Mouse (Mus musculus) skeletal muscle tissue, adult 2 months (tissue): ENCODE measurements at regions not wholly inside any gene's neighbourhood (a gene's known extent, or its start where the extent isn't known, plus 50 kb on each side); places are given as distances from the start of the nearest gene placed in this dataset.

Source experiments
- DNase-seq: peaks from one replicate; pipeline ENCODE4 v3.0.0-alpha.2; 2012; ENCODE audit warnings: low read depth, low spot score

GRCm38 (mm10) chr9:122064937-122065673, 52.0 kb upstream of the Snrk start:
- peak; percentile 61 for DNase-seq

DNA sequence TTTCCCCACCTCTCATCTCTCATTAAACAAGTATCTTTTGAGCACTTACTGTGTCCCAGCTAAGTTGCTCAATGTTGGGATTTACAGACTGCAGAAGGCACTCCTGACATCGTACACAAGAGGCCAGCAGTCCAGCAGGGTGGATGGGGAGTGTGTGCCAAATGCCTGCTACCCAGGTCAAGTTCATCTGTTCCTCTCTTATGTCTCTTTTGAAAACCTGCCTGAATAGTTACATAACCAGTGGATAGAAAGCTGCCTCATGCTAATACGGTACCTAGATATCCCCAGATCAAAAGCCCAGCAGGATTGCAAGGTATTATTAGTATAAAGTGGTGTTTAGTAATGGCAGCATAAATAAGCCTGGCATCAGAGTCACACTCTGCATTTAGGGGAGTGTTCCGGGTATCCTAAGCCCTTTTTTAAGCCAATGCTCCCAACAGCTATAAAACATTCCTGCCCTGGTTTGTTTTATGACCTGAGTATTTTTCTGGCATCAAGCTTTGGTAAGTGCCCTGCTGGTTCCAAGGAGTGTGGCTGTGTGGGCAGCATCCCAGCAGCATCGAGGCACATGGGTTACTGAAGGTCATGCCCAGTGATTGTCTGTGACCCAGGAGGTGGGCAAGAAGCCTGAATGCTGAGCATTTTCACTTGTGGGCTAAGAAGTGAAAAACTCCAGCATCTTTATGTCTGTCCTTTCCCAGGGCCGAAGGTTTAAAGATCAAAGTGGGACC, 59.1 kb upstream of the Pomgnt2 start:
- DNase-seq, result peak; percentile 90

DNA sequence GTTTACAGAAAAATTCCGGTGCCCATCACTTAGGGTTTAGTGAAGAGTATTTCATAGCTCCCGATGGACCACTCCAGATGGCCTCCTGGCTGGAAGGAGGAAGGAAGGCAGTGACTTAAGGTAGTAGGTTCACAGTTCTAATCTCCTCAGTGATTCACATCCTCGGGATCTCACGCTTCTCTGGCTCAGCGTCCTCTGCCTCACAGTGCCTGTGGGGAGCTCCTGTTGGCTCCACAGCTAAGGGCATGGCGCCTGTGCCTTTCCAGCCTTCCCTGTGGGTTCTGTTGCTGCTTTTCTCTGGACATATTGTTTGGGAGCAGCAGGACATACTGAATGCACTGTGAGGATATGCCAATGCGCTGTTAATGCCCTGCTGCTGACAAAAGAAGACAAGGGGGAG, 54.8 kb upstream of the Pomgnt2 start:
- DNase-seq, result no peak

DNA sequence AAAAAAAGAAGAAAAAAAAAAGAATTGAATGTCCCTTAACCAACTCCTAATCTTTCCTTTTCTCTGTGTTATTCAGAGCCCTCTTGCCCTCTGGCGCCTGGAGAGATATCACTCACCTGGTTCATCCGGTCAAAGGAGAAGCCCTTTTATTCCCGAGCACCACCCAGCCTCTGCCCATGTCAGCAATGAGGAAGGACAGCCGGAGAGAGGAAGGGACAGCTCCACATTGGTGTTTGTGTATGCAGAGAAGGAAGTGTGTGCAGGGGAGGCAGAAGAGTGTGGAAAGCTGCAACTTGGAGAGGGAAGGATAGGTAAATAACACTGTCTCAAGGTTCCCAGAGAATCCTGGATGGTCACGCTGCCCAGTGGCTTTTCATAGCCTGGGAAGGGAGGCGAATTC, 54.2 kb upstream of the Pomgnt2 start:
- DNase-seq, result no peak

DNA sequence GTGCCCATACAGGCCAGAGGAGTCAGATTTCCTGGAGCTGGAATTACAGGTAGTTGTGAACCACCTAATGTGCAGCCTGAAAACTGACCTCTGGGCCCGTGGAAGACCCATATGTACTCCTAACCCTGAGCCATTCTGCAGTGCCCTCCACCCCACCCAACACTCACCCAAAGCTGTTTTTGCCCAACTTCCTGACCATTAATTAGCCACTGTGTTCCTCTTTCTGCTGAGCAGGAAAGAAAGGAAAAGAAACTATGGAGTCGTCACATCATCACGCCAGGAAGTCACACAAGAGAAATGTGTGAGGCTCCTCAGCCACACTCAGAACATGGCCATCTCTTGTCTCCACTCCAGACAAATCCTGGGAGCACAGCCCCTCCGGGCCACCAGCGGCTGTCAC, 52.1 kb upstream of the Pomgnt2 start:
- DNase-seq, result no peak

- DNase-seq, result no peak
These were observed 51.2 kb upstream of the Pomgnt2 start for GRCm38 (mm10) chr9:122047962-122048625.
